Comparison of ENCODE assay signal across 8 mouse cellular contexts in genomic region chr7:43580526-43580925, GRCm38 (mm10). TPM values are rescaled to one million over a fixed set of nuclear protein-coding genes. Genes with fewer than 3 reads are reported as not detected.
DNase-seq lines count a peak whose midpoint lies in the region; ATAC-seq and TF ChIP-seq lines count a peak whose summit lies in the region.

No protein-coding gene starts in this region.

- no peaks in the 10 kb centered on the region for H3K9me3 ChIP-seq in hindbrain, embryonic 13.5 days

- no peak overlapping the region for H3K27ac ChIP-seq in liver, adult 2 months (replicated peaks; ENCODE audit: insufficient read depth, low read depth, low read length)
- H3K27ac ChIP-seq in hindbrain, embryonic 13.5 days, result peak overlapping the region; percentile 92
- H3K27ac ChIP-seq in macrophage, result no peak overlapping the region

- no peak for TF ChIP-seq CTCF in liver, adult 2 months (IDR thresholded peaks at IDR 0.05; ENCODE audit: low read depth, low read length)

- no peak for ATAC-seq in hindbrain, embryonic 13.5 days (ENCODE audit: low FRiP score)

- H3K4me2 ChIP-seq in hindbrain, embryonic 13.5 days, result peak overlapping the region; percentile 72

- peaks cover 14% of the 10 kb centered on the region for H3K36me3 ChIP-seq in liver, adult 2 months (ENCODE audit: control insufficient read depth, insufficient read depth, low read length)
- H3K36me3 ChIP-seq in hindbrain, embryonic 13.5 days, result peaks cover 23% of the 10 kb centered on the region
- peaks cover 3% of the 10 kb centered on the region; the same call in 1 of the 2 replicates for H3K36me3 ChIP-seq in macrophage (ENCODE audit: inconsistent target)

- H3K9ac ChIP-seq in liver, adult 2 months (ENCODE audit: low read depth, low read length), result no peak overlapping the region
- H3K9ac ChIP-seq in hindbrain, embryonic 13.5 days, result peak overlapping the region; percentile 84

- peak; percentile 25 for DNase-seq in liver, adult 2 months (ENCODE audit: extremely low read depth, low read depth, low spot score)
- DNase-seq in liver, result no peak
- peak; percentile 33 to 44 for DNase-seq in cerebellum, postnatal 14 days
- DNase-seq in thymus, postnatal 0 days (ENCODE audit: low spot score), result no peak
- no peak for DNase-seq in urinary bladder, postnatal 14 days (ENCODE audit: low spot score)
- DNase-seq in ovary, postnatal 14 days (ENCODE audit: low spot score), result no peak

- no peaks in the 10 kb centered on the region for H3K27me3 ChIP-seq in liver, adult 2 months (ENCODE audit: control insufficient read depth, insufficient read depth, low read length)
- H3K27me3 ChIP-seq in hindbrain, embryonic 13.5 days, result no peaks in the 10 kb centered on the region

- no peaks in the 10 kb centered on the region; the same call in 1 of the 2 replicates for H3K79me2 ChIP-seq in liver, adult 2 months (ENCODE audit: control insufficient read depth, insufficient read depth, low read length)
- peaks cover 43% of the 10 kb centered on the region for H3K79me2 ChIP-seq in macrophage (ENCODE audit: inconsistent target)

- H3K4me3 ChIP-seq in liver, adult 2 months (ENCODE audit: insufficient read depth, low read depth, low read length), result no peak overlapping the region
- peak overlapping the region; percentile 69 for H3K4me3 ChIP-seq in hindbrain, embryonic 13.5 days
- H3K4me3 ChIP-seq in macrophage (ENCODE audit: inconsistent target), result peak overlapping the region; percentile 95

- TF ChIP-seq POLR2A in liver, adult 2 months (IDR thresholded peaks at IDR 0.05; ENCODE audit: extremely low read depth, insufficient read depth, low read length), result no peak

- H3K4me1 ChIP-seq in liver, adult 2 months (ENCODE audit: control insufficient read depth, insufficient read depth, low read length), result peaks cover 4% of the 10 kb centered on the region
- H3K4me1 ChIP-seq in hindbrain, embryonic 13.5 days (replicated peaks), result peaks cover 26% of the 10 kb centered on the region

- 59% methylated on average over 5 of the region's 5 CpGs for WGBS in liver, adult 2 months
- WGBS in hindbrain, embryonic 13.5 days, result 73% methylated on average over 5 of the region's 5 CpGs
- 89% methylated on average over 5 of the region's 5 CpGs for WGBS in macrophage (ENCODE audit: missing documents)

RNA-seq across cellular contexts. Expression of gene Zfp719, which starts 1.1 kb away (rescaled TPM):
- 3.5 and 3.9 TPM in 2 replicates for total RNA-seq in liver, adult 2 months (2014; rRNA removed)
- 0.59 and 1.1 TPM in 2 replicates for polyA plus RNA-seq in liver, adult 2 months (2012; rRNA removed)
- 15.1 and 15.5 TPM in 2 replicates for polyA plus RNA-seq in hindbrain, embryonic 13.5 days (2015; fragmentation: Nextera tagmentation; extraction: Ambion mirVana)
- total RNA-seq in macrophage (2018; cell fraction: chromatin; rRNA removed), result 10 to 100 TPM in 25 of 26 experiments, 1 to 10 TPM in 1; 8.7 to 64.0 (median 30.1) TPM
- 10 to 100 TPM in 7 of 26 experiments, 1 to 10 TPM in 19; 2.5 to 14.1 (median 6.6) TPM for total RNA-seq in macrophage (2018; cell fraction: cytosol; rRNA removed)
- total RNA-seq in macrophage (2018; cell fraction: nucleus; rRNA removed), result 10 to 100 TPM in 25 of 26 experiments, 1 to 10 TPM in 1; 9.4 to 41.9 (median 19.7) TPM
- polyA plus RNA-seq in macrophage (2018), result 1.9 to 2.7 TPM (median 2.5 TPM) in 3 replicates
- 6.4 and 6.5 TPM in 2 replicates for polyA plus RNA-seq in thymus, postnatal 0 days (2015; fragmentation: Nextera tagmentation; extraction: Ambion mirVana)

RNA-seq across cellular contexts. Expression of gene Zfp658, which starts 18.5 kb away (rescaled TPM):
- 1.1 and 1.2 TPM in 2 replicates for total RNA-seq in liver, adult 2 months (2014; rRNA removed)
- polyA plus RNA-seq in liver, adult 2 months (2012; rRNA removed), result 0.20 and 0.49 TPM in 2 replicates
- 8.5 and 10.0 TPM in 2 replicates for polyA plus RNA-seq in hindbrain, embryonic 13.5 days (2015; fragmentation: Nextera tagmentation; extraction: Ambion mirVana)
- total RNA-seq in macrophage (2018; cell fraction: chromatin; rRNA removed), result 10 to 100 TPM in 20 of 26 experiments, 1 to 10 TPM in 6; 6.9 to 63.9 (median 13.5) TPM
- total RNA-seq in macrophage (2018; cell fraction: cytosol; rRNA removed), result 10 to 100 TPM in 1 of 26 experiments, 1 to 10 TPM in 25; 1.6 to 10.8 (median 2.7) TPM
- total RNA-seq in macrophage (2018; cell fraction: nucleus; rRNA removed), result 10 to 100 TPM in 17 of 26 experiments, 1 to 10 TPM in 9; 6.1 to 47.9 (median 12.2) TPM
- 1.5 to 2.7 TPM (median 2.5 TPM) in 3 replicates for polyA plus RNA-seq in macrophage (2018)
- 1.3 and 1.4 TPM in 2 replicates for polyA plus RNA-seq in thymus, postnatal 0 days (2015; fragmentation: Nextera tagmentation; extraction: Ambion mirVana)

RNA-seq across cellular contexts. Expression of gene Zfp819, which starts 26.4 kb away (rescaled TPM):
- total RNA-seq in liver, adult 2 months (2014; rRNA removed), result 0.09 TPM in 1 of 2 replicates, not detected in the other
- polyA plus RNA-seq in liver, adult 2 months (2012; rRNA removed), result not detected in 2 replicates
- 0.43 and 0.56 TPM in 2 replicates for polyA plus RNA-seq in hindbrain, embryonic 13.5 days (2015; fragmentation: Nextera tagmentation; extraction: Ambion mirVana)
- 1 to 10 TPM in 2 of 26 experiments, under 1 TPM in 6, not detected in 18; 0.29 to 1.4 (median 0.74) TPM for total RNA-seq in macrophage (2018; cell fraction: chromatin; rRNA removed)
- total RNA-seq in macrophage (2018; cell fraction: cytosol; rRNA removed), result under 1 TPM in 10 of 26 experiments, not detected in 16; 0.04 to 0.58 (median 0.12) TPM
- total RNA-seq in macrophage (2018; cell fraction: nucleus; rRNA removed), result 1 to 10 TPM in 2 of 26 experiments, under 1 TPM in 7, not detected in 17; 0.22 to 1.2 (median 0.36) TPM
- polyA plus RNA-seq in macrophage (2018), result not detected in 3 replicates
- polyA plus RNA-seq in thymus, postnatal 0 days (2015; fragmentation: Nextera tagmentation; extraction: Ambion mirVana), result 0.12 TPM in 1 of 2 replicates, not detected in the other

RNA-seq across cellular contexts. Expression of gene Cd33, which starts 36.3 kb away (rescaled TPM):
- 0.28 and 1.3 TPM in 2 replicates for total RNA-seq in liver, adult 2 months (2014; rRNA removed)
- 0.16 and 1.0 TPM in 2 replicates for polyA plus RNA-seq in liver, adult 2 months (2012; rRNA removed)
- 0.71 and 0.91 TPM in 2 replicates for polyA plus RNA-seq in hindbrain, embryonic 13.5 days (2015; fragmentation: Nextera tagmentation; extraction: Ambion mirVana)
- 100 to 1,000 TPM in 7 of 26 experiments, 10 to 100 TPM in 19; 21.4 to 216 (median 57.0) TPM for total RNA-seq in macrophage (2018; cell fraction: chromatin; rRNA removed)
- total RNA-seq in macrophage (2018; cell fraction: cytosol; rRNA removed), result 10 to 100 TPM; 12.3 to 74.8 (median 27.1) TPM
- 100 to 1,000 TPM in 12 of 26 experiments, 10 to 100 TPM in 14; 40.3 to 327 (median 94.7) TPM for total RNA-seq in macrophage (2018; cell fraction: nucleus; rRNA removed)
- 13.2 to 32.1 TPM (median 13.4 TPM) in 3 replicates for polyA plus RNA-seq in macrophage (2018)
- polyA plus RNA-seq in thymus, postnatal 0 days (2015; fragmentation: Nextera tagmentation; extraction: Ambion mirVana), result 1.4 TPM in 2 replicates

RNA-seq across cellular contexts. Expression of gene Ceacam18, which starts 54.0 kb away (rescaled TPM):
- not detected in 2 replicates for total RNA-seq in liver, adult 2 months (2014; rRNA removed)
- polyA plus RNA-seq in liver, adult 2 months (2012; rRNA removed), result not detected in 2 replicates
- polyA plus RNA-seq in hindbrain, embryonic 13.5 days (2015; fragmentation: Nextera tagmentation; extraction: Ambion mirVana), result not detected in 2 replicates
- total RNA-seq in macrophage (2018; cell fraction: chromatin; rRNA removed), result not detected
- under 1 TPM in 7 of 26 experiments, not detected in 19; 0.06 to 0.11 (median 0.07) TPM for total RNA-seq in macrophage (2018; cell fraction: cytosol; rRNA removed)
- under 1 TPM in 1 of 26 experiments, not detected in 25; 0.58 TPM for total RNA-seq in macrophage (2018; cell fraction: nucleus; rRNA removed)
- not detected in 3 replicates for polyA plus RNA-seq in macrophage (2018)
- 0.29 and 0.71 TPM in 2 replicates for polyA plus RNA-seq in thymus, postnatal 0 days (2015; fragmentation: Nextera tagmentation; extraction: Ambion mirVana)

Comparison
In these comparisons a context has a peak if more than half of its experiments do, and no peak if none do; other contexts are left out.
1. DNase-seq: peak in liver, adult 2 months (single experiment) and cerebellum, postnatal 14 days (2 of 2); none in liver (single experiment), thymus, postnatal 0 days (single experiment), urinary bladder, postnatal 14 days (single experiment) and ovary, postnatal 14 days (single experiment).